Mouse (Mus musculus) CH12.LX (cell line): ENCODE data around the gene Mmp3. TPM values are rescaled to one million over a fixed set of nuclear protein-coding genes. Genes with fewer than 3 reads are reported as not detected.

ENCODE experiments used
- DNase-seq: peaks from one replicate; pipeline ENCODE4 v3.0.0-alpha.2; 2013; ENCODE audit errors: extremely low read depth
- H3K27ac ChIP-seq: 2 replicates; pipeline ENCODE4 v1.5.1; 2012; ENCODE audit warnings: low read depth, mild to moderate bottlenecking, control low read depth, moderate library complexity; ENCODE audit not compliant: insufficient read depth
- H3K27me3 ChIP-seq: replicated peaks from 2 replicates; pipeline ENCODE3; 2012; ENCODE audit warnings: inconsistent platforms
- H3K36me3 ChIP-seq, 2 experiments: replicated peaks in 1 of 2; 2 replicates each; pipeline versions ENCODE3 to v1.6.1; 2012; ENCODE audit warnings: inconsistent platforms in 1 of 2, low read length in 1 of 2, mild to moderate bottlenecking in 1 of 2, mixed read lengths in 1 of 2, moderate library complexity in 1 of 2; ENCODE audit not compliant: control insufficient read depth in 1 of 2, insufficient read depth in 1 of 2
- H3K4me1 ChIP-seq, 2 experiments: 2 replicates each; pipeline ENCODE4 v1.6.1; 2012; ENCODE audit warnings: inconsistent platforms in 1 of 2, moderate library complexity in 1 of 2; ENCODE audit not compliant: insufficient read depth in 2 of 2, control insufficient read depth in 1 of 2
- H3K4me2 ChIP-seq: 2 replicates; pipeline ENCODE4 v1.6.1; 2012; ENCODE audit warnings: low read depth, mild to moderate bottlenecking, control low read depth; ENCODE audit not compliant: poor library complexity, insufficient read depth, severe bottlenecking
- H3K4me3 ChIP-seq, 3 experiments: fragments of 150-350 bp in 1 of 3; sonication (generic) in 1 of 3; replicated peaks in 1 of 3; 2 replicates each; pipeline versions ENCODE3 to v1.5.1; 2011 to 2012; ENCODE audit warnings: low read depth in 2 of 3, low read length in 2 of 3, mild to moderate bottlenecking in 2 of 3, moderate library complexity in 2 of 3, control low read depth in 1 of 3, improper control_type of control experiment in 1 of 3, inconsistent platforms in 1 of 3, mixed read lengths in 1 of 3; ENCODE audit not compliant: poor library complexity in 1 of 3
- H3K79me2 ChIP-seq: replicated peaks from 2 replicates; pipeline ENCODE4 v1.6.1; 2012; ENCODE audit warnings: mild to moderate bottlenecking, moderate library complexity; ENCODE audit not compliant: control insufficient read depth, poor library complexity, insufficient read depth, severe bottlenecking; ENCODE audit errors: extremely low read depth
- H3K9ac ChIP-seq: 2 replicates; pipeline ENCODE4 v1.6.1; 2012; ENCODE audit warnings: low read depth, mild to moderate bottlenecking, control low read depth, moderate library complexity; ENCODE audit not compliant: insufficient read depth
- H3K9me3 ChIP-seq: replicated peaks from 2 replicates; pipeline ENCODE3; 2012; ENCODE audit warnings: low read length, inconsistent platforms, mixed read lengths
- BHLHE40 ChIP-seq: IDR thresholded peaks from 2 replicates; pipeline ENCODE4 v1.6.1; 2011; ENCODE audit warnings: mild to moderate bottlenecking, low read depth, low read length, improper control_type of control experiment
- CHD2 ChIP-seq: IDR thresholded peaks from 2 replicates; pipeline ENCODE4 v1.6.1; 2011; ENCODE audit warnings: low read length, improper control_type of control experiment
- CTCF ChIP-seq, 2 experiments: IDR thresholded peaks in 1 of 2; conservative IDR thresholded peaks in 1 of 2; 2 replicates each; pipeline ENCODE4 v1.5.1; 2011 to 2012; ENCODE audit warnings: low read depth in 2 of 2, low read length in 2 of 2, improper control_type of control experiment in 1 of 2, inconsistent platforms in 1 of 2, mild to moderate bottlenecking in 1 of 2, moderate library complexity in 1 of 2
- E2F4 ChIP-seq: IDR thresholded peaks from 2 replicates; pipeline ENCODE4 v1.6.1; 2011; ENCODE audit warnings: low read depth, low read length, improper control_type of control experiment; ENCODE audit not compliant: insufficient replicate concordance
- ELF1 ChIP-seq: IDR thresholded peaks from 2 replicates; pipeline ENCODE4 v1.6.1; 2014; ENCODE audit warnings: low read depth, mild to moderate bottlenecking, inconsistent platforms, low read length, improper control_type of control experiment
- EP300 ChIP-seq: IDR thresholded peaks from 2 replicates; pipeline ENCODE4 v1.6.1; 2011; ENCODE audit warnings: low read length, improper control_type of control experiment
- ETS1 ChIP-seq: conservative IDR thresholded peaks from 2 replicates; pipeline ENCODE4 v1.6.1; 2012; ENCODE audit warnings: low read depth, mild to moderate bottlenecking, inconsistent platforms, low read length, improper control_type of control experiment, moderate library complexity
- IRF4 ChIP-seq: IDR thresholded peaks from 2 replicates; pipeline ENCODE4 v1.6.1; 2014; ENCODE audit warnings: low read depth, mild to moderate bottlenecking, inconsistent platforms, low read length, improper control_type of control experiment
- JUN ChIP-seq: IDR thresholded peaks from 2 replicates; pipeline ENCODE4 v1.6.1; 2011; ENCODE audit warnings: low read depth, mild to moderate bottlenecking, low read length, improper control_type of control experiment, moderate library complexity; ENCODE audit not compliant: insufficient read depth
- MAX ChIP-seq: IDR thresholded peaks from 2 replicates; pipeline ENCODE4 v1.6.1; 2011; ENCODE audit warnings: low read length, improper control_type of control experiment
- MEF2A ChIP-seq: IDR thresholded peaks from 2 replicates; pipeline ENCODE4 v1.6.1; 2014; ENCODE audit warnings: low read depth, mild to moderate bottlenecking, inconsistent platforms, low read length, improper control_type of control experiment, borderline replicate concordance
- MYC ChIP-seq: IDR thresholded peaks from 2 replicates; pipeline ENCODE4 v1.6.1; 2011; ENCODE audit warnings: low read depth, mild to moderate bottlenecking, improper control_type of control experiment, low read length
- NELFE ChIP-seq: IDR thresholded peaks from 2 replicates; pipeline ENCODE4 v1.6.1; 2011; ENCODE audit warnings: low read depth, low read length, improper control_type of control experiment
- NRF1 ChIP-seq: IDR thresholded peaks from 2 replicates; pipeline ENCODE4 v1.6.1; 2014; ENCODE audit warnings: low read depth, mild to moderate bottlenecking, inconsistent platforms, low read length, improper control_type of control experiment, moderate library complexity
- PAX5 ChIP-seq: IDR thresholded peaks from 2 replicates; pipeline ENCODE4 v1.6.1; 2012; ENCODE audit warnings: low read length, inconsistent platforms, mixed read lengths
- POLR2A ChIP-seq: IDR thresholded peaks from 2 replicates; pipeline ENCODE4 v1.6.1; 2011; ENCODE audit warnings: low read depth, mild to moderate bottlenecking, improper control_type of control experiment, low read length
- POLR2AphosphoS2 ChIP-seq: IDR thresholded peaks from 2 replicates; pipeline ENCODE4 v1.6.1; 2011; ENCODE audit warnings: low read depth, low read length, improper control_type of control experiment
- RAD21 ChIP-seq: IDR thresholded peaks from 2 replicates; pipeline ENCODE4 v1.6.1; 2011; ENCODE audit warnings: low read depth, mild to moderate bottlenecking, low read length, improper control_type of control experiment, moderate library complexity
- TCF12 ChIP-seq: IDR thresholded peaks from 2 replicates; pipeline ENCODE4 v1.6.1; 2014; ENCODE audit warnings: low read depth, mild to moderate bottlenecking, inconsistent platforms, low read length, improper control_type of control experiment
- USF1 ChIP-seq: IDR thresholded peaks from 2 replicates; pipeline ENCODE4 v1.6.1; 2014; ENCODE audit warnings: low read depth, mild to moderate bottlenecking, inconsistent platforms, low read length, improper control_type of control experiment
- USF2 ChIP-seq: conservative IDR thresholded peaks from 2 replicates; pipeline ENCODE4 v1.6.1; 2011; ENCODE audit warnings: low read depth, low read length, improper control_type of control experiment
- ZC3H11A ChIP-seq: IDR thresholded peaks from 2 replicates; pipeline ENCODE4 v1.6.1; 2012; ENCODE audit warnings: low read depth, mild to moderate bottlenecking, inconsistent platforms, low read length, improper control_type of control experiment
- ZMIZ1 ChIP-seq: IDR thresholded peaks from 2 replicates; pipeline ENCODE4 v1.6.1; 2012; ENCODE audit warnings: low read depth, mild to moderate bottlenecking, inconsistent platforms, low read length, improper control_type of control experiment
- ZNF384 ChIP-seq: IDR thresholded peaks from 2 replicates; pipeline ENCODE4 v1.6.1; 2012; ENCODE audit warnings: low read depth, low read length, improper control_type of control experiment, inconsistent platforms
- dilution Hi-C: fragments of 300-500 bp; cut with MboI; formaldehyde crosslinking; loops from 2 replicates; pipeline ENCODE4 v1.14.3; 2020; ENCODE audit warnings: low sequenced_read_pairs; ENCODE audit not compliant: extremely low pct_unique_long_range_greater_than_20kb, extremely low pct_ligation_motif_present
- in situ Hi-C: fragments of 300-500 bp; cut with MboI; formaldehyde crosslinking; loops from 3 replicates; pipeline ENCODE4 v1.14.3; 2019; ENCODE audit warnings: low sequenced_read_pairs, low pct_ligation_motif_present, low pct_unique_long_range_greater_than_20kb, mixed read lengths
- polyA plus RNA-seq: library from polyadenylated mRNA; unstranded; fragments of >175 nt; gene quantifications from 2 replicates; pipeline ENCODE4 v1.2.1, GENCODE M21; 2012; ENCODE audit warnings: low read depth; ENCODE audit not compliant: insufficient read length
- total RNA-seq, 2 experiments: library from RNA; depleted of rRNA; stranded (reverse); fragments of 300-350 nt in 1 of 2; fragments of >200 nt in 1 of 2; gene quantifications; 2 replicates each; pipeline ENCODE4 v1.2.3; 2012 to 2014

Mmp3 gene
- total and polyA plus RNA-seq, 3 experiments = not detected

DNA sequence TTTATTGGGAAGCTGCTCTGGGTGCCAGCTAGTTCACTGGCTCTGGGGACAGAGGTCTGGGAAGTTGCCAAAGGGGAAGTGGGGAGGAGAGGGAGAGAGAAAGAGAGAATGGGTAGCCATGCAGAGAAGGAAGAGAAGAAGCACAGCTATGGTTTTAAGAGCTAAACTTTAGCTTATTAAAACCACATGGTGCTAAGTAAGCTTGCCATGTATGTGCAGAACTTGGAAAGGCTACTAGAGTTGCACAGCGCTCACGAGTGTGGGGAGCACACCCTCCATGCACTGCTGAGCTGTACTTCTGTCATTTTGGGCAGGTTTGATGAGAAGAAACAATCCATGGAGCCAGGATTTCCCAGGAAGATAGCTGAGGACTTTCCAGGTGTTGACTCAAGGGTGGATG lies 7.7 kb downstream of the Mmp3 start:
- H3K4me3 ChIP-seq = no peak overlapping the region
- in situ Hi-C loops = no loop called here
- H3K4me1 ChIP-seq = peaks cover 0 to 3% of the 10 kb centered on the region in 2 experiments; a peak in 1 of 4 replicates
- dilution Hi-C loops = no loop called here
- no peak overlapping the region for H3K27ac ChIP-seq
- no peaks in the 10 kb centered on the region for H3K36me3 ChIP-seq
- no peak for DNase-seq
- no peak overlapping the region for H3K4me2 ChIP-seq
- H3K27me3 ChIP-seq = no peaks in the 10 kb centered on the region
- TF ChIP-seq IRF4 (no peak), CTCF (conservative IDR thresholded peaks at IDR 0.05 in 1 of 2, IDR thresholded peaks at IDR 0.05 in 1 of 2; ENCODE audit: low read depth in 2 of 2, low read length in 2 of 2) (no peak), ZC3H11A (no peak), ELF1 (no peak), ETS1 (no peak), ZMIZ1 (no peak), BHLHE40 (no peak), MEF2A (no peak), JUN (no peak), RAD21 (no peak), USF1 (no peak), NRF1 (no peak), MYC (no peak), CHD2 (no peak), TCF12 (no peak), E2F4 (no peak), USF2 (no peak)
- H3K79me2 ChIP-seq = no peaks in the 10 kb centered on the region
- H3K9ac ChIP-seq = no peak overlapping the region
- no peaks in the 10 kb centered on the region for H3K9me3 ChIP-seq

DNA sequence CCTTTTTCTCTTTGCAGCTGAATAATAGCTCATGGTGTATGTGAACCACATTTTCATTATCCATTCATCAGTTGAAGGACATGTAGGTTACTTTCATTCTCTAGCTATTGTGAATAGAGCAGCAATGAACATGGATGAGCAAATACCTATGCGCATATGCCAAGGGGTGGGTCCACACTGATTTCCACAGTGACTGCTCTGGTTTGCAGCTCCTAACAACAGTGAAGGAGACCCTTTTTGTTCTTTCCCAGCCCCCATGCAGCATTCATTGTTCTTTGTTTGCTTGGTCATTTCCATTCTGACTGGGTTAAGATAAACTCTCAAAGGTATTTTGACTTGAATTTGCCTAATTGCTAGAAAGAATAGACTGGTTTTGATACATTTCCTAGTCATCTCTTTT lies 24.6 kb downstream of the Mmp3 start:
- no peak for DNase-seq
- Histone ChIP-seq H3K27me3 (no peaks in the 10 kb centered on the region), H3K4me1 (no peaks in the 10 kb centered on the region), H3K27ac (no peak overlapping the region), H3K4me2 (no peak overlapping the region), H3K4me3 (no peak overlapping the region), H3K9ac (no peak overlapping the region), H3K9me3 (no peaks in the 10 kb centered on the region), H3K36me3 (no peaks in the 10 kb centered on the region), H3K79me2 (no peaks in the 10 kb centered on the region)
- dilution Hi-C loops (no loop called here), in situ Hi-C loops (no loop called here)
- TF ChIP-seq MAX = no peak
- no peak for TF ChIP-seq USF2
- TF ChIP-seq ZNF384 = no peak
- no peak for TF ChIP-seq MYC
- no peak for TF ChIP-seq NELFE
- no peak for TF ChIP-seq PAX5
- TF ChIP-seq POLR2A = no peak
- no peak for TF ChIP-seq ZC3H11A
- no peak for TF ChIP-seq CTCF (conservative IDR thresholded peaks at IDR 0.05 in 1 of 2, IDR thresholded peaks at IDR 0.05 in 1 of 2; ENCODE audit: low read depth in 2 of 2, low read length in 2 of 2)
- TF ChIP-seq POLR2AphosphoS2 = no peak
- no peak for TF ChIP-seq NRF1
- TF ChIP-seq EP300 = no peak
- TF ChIP-seq USF1 = no peak
- TF ChIP-seq BHLHE40 = no peak
- TF ChIP-seq CHD2 = no peak
